Mouse (Mus musculus) adrenal gland, adult 2 months (tissue): ENCODE results near the gene Tagln2. TPM values are rescaled to one million over a fixed set of nuclear protein-coding genes. Genes with fewer than 3 reads are reported as not detected.

Experiments used
- DNase-seq: peaks from one replicate; pipeline ENCODE4 v3.0.0; 2021
- polyA plus RNA-seq: library from polyadenylated mRNA; depleted of rRNA; stranded (reverse); fragments of >200 nt; gene quantifications from 2 replicates; pipeline ENCODE4 v1.2.3, GENCODE M21; 2012
- total RNA-seq, 2 experiments: library from RNA; stranded (reverse); gene quantifications; 2 replicates each; pipeline ENCODE4 v1.2.3; 2021

Tagln2 gene
- total and polyA plus RNA-seq, 3 experiments: 60.9 to 121 (median 108) TPM

DNA sequence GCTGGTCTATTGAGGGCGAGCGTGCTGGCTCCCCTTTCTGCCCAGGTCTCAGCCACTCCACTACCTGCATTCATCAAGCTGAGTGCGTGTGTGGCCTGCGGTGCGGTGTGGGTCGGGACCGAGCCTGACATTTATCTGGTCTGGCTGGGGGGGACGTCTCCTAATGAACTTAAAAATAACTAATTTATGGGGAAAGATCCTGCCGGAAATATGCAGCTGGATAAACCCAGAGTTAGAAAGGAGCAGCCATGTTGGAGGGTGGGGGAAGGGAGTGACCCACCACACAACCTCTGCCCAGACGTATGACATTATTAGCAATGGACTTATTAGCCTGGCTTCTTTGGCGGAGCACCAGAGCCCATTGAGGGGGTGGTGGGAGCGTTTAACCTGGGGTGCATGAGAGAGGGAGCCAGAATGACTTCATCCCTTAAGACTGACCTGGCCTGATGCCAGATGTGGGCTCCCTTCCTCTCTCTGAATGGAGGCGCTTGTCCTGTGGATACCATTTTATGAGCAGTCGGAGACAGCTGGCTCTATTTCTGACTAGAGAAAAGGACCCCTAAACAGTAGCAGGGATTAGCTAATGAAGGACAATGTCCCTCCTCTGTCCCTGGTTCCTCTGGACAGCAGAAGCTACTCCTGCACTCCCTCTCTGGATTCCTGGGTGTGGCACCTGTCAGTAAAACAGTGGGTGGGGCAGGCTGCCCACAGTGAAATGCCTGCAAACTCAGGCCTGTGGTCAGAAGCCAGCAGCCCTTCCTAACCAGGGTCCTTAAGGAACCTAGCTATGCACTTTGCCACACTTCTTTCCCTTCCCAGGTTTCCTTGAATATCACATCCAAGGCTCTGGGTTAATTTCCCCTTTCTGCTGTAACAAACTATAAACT lies 3.5 kb downstream of the Tagln2 start:
- DNase-seq: peak; percentile 37

DNA sequence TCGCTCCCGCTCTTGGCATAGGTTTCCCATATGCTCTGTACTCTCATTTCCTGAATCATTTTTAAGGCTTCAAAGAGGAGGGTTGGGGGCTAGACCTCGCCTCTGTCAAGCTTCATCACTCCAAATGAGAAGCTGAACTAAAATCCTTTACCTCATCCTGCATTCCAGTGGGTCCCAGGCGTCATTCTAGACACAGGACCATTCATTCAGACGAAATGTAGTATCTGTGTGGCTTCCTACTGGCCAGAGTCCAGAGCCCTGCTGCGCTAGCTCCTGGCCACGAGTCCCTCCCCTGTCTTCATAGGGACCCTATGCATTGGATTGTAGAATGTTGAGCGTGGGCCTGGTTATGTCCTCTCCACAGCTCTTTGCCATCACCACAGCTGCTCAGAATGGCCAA lies 4.9 kb downstream of the Tagln2 start:
- DNase-seq: no peak

DNA sequence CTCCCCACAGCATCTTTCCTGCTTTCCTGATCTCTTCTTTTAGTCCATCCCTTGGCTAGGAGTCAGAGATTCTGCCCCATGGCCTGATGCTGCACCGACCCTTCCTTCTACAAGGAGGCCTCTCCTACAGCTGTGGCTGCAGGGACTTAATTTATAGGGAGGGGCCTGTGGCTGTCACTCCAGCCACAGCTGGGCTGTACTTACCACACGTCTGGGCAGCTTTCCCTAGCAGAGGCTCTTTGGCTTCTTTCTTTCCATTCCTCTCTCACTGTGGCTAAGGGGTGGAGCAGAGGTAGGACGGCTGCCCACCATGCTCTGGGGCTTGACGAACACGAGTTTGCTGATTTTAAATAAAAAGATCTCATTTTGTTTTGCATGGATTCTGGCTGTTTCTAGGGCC lies 7.2 kb downstream of the Tagln2 start:
- DNase-seq: no peak

DNA sequence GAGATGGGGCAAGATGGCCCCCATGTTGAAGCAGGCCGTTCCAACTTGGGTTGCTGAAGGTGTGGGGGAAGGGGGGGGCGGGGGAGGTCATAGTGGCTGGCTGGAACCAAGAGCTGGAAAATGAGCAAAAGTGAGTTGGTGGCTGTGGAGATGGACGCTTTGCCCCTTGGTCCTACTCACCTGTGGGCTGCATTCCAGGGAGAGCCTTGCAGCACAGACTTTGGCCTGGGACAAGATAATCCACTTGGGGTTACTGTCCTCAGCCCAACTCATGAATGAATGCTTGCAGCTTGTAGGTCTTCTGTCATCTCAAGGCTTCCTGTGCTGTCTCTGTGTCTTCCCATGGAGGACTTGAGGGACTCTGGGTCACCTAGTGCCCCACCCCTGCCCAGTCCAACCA lies 7.9 kb downstream of the Tagln2 start:
- DNase-seq: no peak

DNA sequence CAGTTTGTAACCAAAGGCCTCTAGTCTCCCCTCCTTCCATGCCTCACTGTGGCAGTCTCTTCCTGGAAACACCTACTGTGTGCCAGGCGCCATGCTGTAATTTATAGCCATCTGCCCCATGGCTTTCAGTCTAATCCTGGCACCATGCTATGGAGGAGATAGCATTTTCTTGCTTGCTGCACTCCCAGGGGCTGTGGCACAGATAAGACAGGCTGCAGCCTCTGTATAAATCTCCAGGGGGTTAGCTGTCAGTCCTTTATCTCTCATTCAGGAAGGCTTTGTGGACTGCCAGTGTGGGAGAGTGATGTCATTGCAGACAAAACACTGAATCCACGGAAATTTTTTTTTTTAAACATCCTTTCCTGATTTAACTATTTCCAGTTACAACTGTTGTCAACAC lies 8.3 kb downstream of the Tagln2 start:
- no peak for DNase-seq

DNA sequence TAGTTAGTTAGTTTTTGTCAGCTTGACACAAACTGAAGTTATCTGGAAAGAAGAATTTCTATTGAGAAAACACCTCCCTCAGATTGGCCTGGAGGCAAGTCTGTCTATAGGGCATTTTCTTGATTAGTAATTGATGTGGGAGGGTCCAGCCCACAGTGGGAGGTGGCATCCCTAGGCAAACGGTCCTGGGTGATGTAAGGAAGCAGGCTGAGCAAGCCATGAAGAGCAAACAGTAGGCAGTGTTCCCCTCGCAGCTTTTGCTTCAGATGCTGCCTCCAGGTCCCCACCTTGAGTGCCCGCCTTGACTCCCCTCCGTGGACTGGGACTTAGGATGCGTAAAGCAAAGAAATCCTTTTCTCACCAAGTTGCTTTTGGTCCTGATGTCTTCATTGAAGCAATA lies 9.4 kb downstream of the Tagln2 start:
- no peak for DNase-seq

DNA sequence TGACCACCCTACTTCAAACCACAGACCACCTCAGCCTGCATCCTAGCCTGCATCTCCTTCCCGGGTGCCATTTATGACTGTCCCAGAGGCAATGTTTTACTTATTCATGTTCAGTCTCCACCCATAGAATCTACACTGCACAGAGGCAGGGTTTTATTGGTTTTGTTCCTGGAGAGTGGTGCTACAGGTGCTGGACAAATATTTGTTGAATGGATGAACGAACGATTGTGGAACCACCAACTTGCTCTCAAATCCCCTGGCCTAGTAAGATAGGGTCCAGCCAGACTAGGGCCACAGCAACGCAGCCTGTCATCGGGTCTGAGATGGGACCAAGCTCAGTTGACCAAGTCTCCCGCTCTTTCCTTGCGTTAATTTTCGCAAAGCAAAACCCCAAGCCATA lies 10.1 kb downstream of the Tagln2 start:
- DNase-seq: no peak

DNA sequence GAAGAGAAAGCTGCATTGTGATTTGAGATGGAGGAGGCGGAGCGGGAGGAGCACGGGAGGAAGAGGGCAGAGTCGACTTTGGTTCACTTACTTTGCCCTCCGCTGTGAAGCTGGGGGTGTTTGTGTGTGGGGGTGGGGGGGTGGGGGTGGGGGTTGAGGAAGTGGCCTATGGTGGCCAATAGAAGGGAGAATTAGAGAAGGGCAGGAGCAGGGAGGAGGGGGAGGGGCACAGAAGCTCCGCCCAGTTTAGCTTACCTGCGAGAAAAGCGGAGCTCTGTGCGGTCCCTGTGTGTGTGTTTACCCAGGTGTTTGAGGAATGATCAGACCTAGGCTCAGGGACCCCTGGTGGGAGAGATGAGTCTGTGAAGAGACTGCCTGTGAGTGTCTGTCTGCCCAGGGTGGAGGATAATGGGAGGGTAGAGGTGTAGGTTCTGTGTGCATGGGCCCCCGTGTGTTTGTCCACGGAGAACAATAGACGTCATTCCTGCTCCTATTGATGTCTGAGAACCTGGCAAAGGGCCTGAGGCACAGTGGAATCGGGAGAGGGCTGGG lies 10.7 kb downstream of the Tagln2 start:
- DNase-seq: no peak

DNA sequence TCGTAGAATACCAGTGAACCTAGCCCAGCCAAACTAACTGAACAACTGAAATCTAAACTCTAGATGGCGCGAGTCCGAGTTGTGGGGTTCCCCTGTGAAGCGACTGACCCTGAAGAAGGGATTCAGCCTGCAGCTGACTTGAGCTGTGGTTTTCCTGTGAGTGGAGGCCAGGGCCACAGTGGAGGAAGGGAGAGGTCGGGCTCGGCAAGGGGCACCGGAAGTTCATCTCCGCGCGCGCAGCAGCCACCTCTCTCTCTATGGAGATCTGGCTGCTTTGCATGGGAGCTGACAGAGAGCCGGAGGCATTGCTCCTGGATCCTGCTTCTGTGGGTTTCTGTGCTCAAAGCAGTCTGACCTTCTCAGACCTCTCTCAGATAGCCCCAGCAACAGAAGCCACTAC lies 13.1 kb downstream of the Tagln2 start:
- peak; percentile 83 for DNase-seq

DNA sequence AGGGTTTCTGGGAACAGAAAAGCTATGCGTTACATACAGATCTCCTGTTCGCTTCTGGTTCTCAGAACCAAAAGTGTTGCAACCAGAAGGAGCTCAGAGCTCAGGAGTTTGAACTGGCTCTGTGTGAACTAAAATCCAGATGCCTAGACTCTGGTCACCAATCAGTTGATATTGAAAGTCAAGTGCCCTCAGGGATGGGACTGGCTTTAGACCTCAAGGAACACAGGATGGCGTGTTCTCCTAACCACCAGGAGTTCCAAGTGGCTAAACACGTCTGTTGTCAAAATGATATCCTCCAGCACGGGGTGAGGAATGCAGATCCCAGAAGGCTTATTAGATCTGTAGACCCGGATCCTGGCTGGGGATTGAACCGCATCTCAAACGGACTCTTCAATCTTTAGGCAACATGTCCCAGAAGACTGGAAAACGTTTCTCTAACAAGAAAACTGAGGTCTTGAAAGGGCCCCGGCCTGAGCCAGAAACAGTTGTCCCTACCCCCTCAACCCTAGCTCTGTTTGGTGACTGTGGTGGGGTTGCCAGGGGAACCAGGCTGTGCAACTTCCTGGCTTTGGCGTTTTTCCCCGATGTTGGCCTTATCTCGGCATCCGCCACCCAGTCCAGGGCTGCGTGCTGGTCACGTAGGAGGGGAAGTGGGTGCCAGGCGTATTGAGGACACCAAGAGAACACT lies 13.8 kb downstream of the Tagln2 start:
- DNase-seq: peak; percentile 69

DNA sequence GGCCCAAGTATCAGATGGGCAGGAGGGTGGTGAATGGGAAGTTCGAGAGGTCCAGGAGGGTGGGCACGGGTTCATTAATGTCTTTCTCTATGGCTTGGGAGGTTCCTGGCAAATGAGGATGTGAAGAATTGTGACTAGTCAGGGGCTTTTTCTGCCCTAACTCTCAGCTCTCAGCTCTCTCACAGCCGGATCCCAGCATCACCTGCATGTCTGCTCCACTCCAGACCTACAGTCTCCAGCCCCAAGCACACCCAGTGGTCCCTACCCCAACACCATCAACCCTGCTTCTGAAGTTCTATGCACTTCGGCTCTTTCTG lies 14.3 kb downstream of the Tagln2 start:
- no peak for DNase-seq

DNA sequence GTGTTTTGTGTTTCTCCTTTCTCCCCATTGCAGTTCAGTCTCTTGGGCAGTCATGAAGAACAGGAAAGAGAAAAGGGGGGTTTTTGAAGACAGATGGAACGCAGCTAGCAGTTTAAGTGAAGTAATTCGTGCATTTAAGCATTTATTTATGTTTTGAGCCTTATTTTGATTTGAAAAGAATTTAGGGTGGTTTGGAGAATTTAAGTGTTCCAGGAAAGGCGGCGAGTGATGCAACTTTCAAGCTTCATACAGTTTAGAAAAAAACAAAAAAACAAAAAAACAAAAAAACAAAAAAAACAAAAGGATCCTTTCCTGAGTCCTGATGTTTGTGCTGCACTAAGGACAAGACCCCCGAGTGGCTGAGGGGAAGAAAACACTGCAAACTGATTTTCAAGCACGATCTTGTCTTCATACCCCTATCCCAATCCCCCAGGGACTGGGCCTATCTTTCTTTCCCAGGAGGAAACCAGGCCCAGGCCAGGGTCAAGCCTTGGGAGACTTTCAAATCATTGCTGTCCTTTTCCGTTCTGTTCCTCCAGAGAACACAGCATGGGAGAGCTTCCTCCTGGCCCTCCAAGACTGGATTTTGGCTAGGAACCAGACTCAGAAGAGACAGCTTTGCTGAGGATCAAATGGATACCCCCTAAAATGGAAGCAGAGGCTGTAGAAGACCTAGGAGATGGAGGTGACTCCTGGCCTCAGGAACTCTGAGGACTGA lies 14.9 kb downstream of the Tagln2 start:
- no peak for DNase-seq

DNA sequence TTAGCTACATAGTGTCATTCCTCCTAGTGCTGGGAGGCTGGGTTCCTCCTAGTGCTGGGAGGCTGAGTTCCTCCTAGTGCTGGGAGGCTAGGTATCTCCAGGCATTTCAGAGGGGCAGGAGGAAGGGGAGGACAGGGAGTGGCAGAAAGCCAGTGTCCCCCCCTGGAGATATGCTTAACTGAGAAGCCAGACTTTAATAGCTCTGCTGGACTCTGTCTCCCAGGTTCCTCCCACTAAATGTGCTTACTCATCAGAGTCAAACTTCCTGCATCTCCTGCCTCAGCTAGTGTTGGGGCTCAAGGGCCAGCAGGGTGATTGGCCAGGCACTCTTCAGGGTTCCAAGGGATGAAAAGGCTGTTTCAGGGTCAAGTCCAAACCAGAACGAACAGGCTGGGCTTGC lies 15.5 kb downstream of the Tagln2 start:
- no peak for DNase-seq

DNA sequence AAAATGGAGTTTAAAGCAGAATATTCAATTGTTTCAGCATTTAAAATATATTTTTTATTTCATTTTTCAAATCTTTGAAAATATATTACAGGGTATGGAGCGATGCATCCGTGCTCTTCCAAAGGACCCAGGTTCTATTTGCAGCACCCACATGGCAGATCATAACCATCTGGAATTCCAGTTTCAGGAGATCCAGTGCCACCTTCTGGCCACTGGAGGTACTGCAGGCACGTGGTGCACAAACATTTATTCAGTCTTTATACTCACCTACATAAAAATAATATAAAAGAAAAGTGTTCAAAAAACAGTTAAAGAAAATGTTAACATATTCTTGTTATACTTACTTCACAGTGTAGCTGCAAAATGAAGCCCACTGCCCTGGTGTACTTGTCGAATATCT lies 18.2 kb downstream of the Tagln2 start:
- no peak for DNase-seq

DNA sequence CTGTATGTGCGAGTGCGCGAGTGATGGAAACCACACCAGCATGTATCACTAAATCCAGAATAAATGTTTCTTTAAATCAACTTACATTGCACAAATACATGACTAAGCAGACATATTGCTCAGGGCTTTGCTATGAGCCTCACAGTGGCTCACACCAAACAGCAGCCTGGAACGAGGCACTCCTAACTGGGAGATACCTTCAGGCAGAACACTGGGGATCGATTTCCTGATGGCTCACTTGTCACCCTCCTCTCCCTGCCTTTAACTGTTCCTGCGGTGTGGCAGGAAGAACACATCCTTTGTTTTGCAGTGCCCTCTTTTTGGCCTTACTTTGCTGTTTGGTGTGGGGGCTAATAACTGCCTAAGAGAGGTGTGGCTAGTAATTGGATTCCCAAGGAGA lies 19.8 kb downstream of the Tagln2 start:
- no peak for DNase-seq

DNA sequence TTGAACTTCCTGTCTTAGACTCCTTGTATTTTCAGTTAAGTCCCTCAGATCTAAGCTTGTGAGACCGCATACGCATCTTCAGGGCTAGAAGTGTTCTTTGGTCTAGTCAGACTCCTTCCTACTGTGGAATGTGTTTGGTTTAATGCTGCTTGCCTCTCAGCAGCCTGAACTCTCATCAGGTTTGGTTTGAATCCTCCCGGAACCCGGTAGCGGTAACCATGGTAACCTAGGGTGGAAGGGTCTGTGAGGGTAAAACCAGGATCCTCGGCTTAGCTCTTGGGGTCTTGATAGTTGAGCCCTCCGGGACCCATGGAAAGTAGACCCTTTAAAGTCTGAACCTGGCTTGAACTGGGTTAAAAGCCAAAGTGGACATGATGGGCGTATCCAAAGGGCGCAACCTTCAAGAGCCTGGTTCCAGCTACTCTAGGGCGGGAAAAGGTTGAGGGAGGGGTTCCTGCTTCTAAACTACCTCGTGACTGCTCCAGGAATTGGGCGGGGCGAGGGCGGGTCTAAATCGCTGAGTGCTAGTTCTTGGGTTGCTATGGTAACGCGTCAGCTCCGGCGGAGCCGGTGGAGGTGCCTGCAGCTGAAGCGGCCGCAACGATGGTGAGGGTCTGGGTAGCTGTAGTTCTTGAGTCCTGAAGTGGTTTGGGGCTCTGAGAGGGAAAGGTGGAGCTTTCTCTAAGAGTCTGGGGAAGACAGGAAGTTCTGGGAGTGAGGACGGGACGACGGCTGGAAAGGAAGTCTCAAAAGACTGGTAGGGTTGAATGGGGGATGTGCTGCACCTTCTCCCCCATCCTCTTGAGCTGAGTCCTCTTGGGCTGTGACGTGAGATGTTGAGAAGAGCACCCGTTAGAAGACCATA lies 21.0 kb downstream of the Tagln2 start, which contains the start of gene Cfap45:
Gene Cfap45, plus strand, starts transcription at position 226 of the 865 bp plus-strand sequence.
- peak; percentile 88 for DNase-seq

DNA sequence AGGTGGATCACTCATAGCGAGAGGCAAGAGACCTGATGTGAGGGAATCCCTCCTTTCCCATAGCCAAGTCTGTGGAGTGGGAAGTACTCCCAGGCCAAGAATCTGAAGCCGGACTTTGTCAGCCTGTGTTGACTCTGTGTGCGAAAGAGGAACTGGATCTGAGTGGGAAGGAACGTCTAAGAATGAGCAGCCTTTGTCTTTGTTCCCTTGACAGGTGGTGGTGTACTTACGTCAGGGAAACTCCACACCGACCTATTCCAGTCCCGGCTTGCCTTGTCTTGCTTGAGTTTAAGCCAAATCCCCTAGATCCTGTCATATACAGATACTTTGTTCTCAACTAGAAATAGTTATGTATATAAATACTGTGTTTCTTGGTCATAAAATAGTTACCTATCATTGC lies 22.7 kb downstream of the Tagln2 start:
- no peak for DNase-seq

DNA sequence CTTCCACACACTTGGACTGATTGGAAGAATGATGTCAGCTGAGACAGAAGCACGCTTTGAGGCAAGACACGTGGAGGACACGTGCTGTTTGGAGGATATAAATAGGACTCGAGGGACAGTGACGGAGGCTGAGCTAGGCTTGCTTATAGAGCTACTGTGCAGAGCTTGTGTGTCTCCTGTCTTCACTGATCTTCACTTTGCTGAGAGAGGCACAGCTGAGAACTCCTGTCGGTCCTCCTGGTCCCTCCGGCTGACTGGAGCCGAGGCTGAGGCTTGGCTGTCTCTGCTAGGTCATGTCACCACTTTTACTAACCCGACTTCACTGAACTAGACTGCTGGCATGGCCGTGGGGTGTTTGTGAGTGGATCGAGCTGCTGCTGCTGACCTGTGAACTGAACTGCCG lies 23.9 kb downstream of the Tagln2 start:
- DNase-seq: no peak

DNA sequence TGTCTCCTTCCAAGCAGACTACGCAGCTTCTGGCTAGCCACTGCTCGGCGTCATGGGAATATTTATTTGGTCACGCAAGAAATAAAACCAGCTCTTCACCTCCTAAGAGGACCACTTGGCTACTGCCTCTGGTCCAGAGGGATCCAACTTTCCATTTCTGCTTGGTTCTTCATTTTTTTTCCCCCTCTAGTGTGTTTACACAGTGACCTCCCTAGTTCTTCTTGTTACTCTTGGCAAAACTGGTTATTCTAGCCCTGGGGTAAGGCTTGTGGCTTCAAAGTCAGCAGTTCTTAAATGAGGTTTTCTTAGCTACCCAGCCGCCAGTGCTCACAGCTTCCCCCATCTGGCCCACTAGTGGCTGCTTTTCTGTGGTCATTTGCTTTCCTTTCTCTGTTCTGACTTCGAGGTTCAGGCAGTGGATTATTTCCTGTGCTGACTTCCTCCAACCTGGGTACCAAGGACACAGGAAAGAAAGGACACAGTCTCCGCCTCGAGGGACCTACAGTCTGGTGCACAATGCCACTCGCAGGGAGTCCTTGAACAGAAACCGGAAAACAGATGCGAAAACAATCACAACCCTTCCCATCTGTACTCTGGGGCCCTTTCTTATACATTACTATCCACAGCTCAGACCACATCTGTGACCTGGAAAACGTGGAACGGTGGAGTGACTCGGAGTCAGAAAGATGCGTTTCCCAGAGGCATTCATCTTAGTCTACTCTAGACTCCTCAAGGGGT lies 25.3 kb downstream of the Tagln2 start:
- peak; percentile 46 for DNase-seq

DNA sequence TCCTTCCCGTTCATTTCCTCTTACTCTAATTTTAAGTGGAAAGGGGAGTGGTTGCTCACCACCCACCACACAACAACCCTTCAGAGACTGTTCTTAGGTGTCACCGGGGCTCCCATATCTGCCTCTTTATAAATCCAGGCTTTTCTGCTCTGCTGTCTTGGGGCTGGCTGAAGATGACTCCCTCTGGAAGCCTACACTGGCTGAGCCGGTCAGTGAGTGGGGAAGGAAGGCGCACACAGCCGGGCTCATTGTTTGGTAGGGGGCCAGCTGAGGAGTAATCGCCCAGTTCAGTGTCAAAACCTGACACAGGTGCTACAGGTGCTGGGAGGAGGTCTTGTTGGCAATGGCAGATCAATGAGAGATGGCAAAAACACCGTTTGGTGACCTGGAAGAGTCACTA lies 26.1 kb downstream of the Tagln2 start:
- no peak for DNase-seq
